Mouse (Mus musculus) kidney, postnatal 10 days (tissue): Measurements from ENCODE around the gene Nck2.

ENCODE experiments used
- DNase-seq: peaks from one replicate; pipeline ENCODE4 v3.0.0; 2021; ENCODE audit warnings: mixed read lengths

Nck2 gene

DNA sequence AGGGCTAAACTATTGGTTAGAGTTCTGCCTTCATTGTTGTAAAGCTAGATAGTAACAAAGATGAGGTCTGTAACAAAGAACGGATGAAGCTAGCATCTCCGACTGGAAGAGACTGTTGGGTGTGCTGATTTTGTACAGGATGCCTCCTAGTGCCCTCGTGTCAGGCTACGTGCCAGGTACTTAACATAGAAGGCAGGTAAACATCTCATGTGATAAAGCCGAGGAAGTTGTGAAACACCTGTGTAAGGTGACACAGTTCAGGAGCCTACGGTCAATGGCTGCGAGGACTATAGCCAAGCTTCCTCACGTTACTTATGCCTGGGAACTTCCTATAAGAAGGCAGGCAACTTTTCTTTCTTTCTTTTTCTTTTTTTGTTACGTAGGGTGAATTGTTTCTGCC is at the start of gene Nck2:
Gene Nck2, plus strand, starts transcription at position 49 of the 400 bp plus-strand sequence.
- DNase-seq, result no peak

DNA sequence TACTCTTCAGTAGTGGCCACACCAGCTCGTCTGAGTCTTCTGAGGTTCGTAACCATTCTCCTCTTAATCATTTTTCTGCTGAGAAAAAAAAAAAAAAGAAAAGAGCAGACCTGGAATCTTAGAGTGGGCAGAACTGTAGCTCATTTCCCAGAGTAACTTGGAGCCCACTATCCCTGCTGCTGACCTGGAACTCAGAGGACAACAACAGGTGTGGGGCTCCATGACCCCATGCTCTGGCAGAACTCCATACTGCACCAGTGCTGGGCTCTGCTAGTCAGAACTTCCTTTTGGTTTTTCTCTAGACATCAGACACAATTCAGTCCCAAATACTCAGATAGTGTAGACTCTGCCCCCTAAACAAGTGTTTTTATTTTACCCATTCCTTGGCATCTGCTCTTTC is 49.3 kb upstream of the Nck2 start:
- no peak for DNase-seq

- no peak for DNase-seq
Observed at GRCm38 (mm10) chr1:43395799-43396198, 48.6 kb upstream of the Nck2 start.

- no peak for DNase-seq
Observed at GRCm38 (mm10) chr1:43396522-43396921, 47.9 kb upstream of the Nck2 start.

- DNase-seq, result no peak
Observed at GRCm38 (mm10) chr1:43397096-43397495, 47.3 kb upstream of the Nck2 start.

DNA sequence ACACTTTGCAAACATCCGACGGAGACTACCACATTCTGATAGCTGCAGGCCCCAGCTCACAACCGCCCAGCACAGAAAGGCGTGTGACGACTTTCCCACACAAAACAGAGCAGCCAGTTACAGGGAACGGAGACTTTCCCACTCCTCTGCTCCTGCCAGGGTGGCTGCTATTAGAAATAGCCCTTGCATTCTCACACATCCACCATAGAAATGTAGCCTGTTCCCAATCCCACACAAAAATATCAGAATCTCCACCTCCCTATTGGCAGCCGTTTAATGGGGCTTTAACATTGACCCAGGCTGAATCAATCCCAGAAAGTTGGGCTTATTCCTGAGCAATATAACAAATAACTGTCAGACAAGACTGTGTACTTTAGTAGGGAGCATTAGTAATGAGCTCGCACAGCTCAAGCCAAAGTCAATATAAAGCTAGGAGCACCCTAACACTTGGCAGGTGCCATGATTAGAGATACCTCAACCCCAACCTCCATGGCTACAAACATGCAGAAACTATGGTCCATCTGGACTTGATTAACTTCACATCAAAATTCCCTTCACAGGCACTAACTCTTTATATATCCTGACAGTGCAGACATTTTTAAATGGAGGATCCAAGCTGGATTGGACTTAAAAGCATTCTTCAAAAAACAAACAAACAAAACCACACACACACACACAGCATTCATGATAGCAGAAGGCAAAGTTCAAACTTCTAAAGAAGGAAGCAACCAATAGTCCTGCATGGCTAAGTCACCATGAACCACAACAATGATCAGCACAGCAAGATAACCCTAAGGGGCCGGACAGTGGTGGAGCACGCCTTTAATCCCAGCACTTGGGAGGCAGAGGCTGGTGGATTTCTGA is 45.4 kb upstream of the Nck2 start:
- DNase-seq, result no peak

DNA sequence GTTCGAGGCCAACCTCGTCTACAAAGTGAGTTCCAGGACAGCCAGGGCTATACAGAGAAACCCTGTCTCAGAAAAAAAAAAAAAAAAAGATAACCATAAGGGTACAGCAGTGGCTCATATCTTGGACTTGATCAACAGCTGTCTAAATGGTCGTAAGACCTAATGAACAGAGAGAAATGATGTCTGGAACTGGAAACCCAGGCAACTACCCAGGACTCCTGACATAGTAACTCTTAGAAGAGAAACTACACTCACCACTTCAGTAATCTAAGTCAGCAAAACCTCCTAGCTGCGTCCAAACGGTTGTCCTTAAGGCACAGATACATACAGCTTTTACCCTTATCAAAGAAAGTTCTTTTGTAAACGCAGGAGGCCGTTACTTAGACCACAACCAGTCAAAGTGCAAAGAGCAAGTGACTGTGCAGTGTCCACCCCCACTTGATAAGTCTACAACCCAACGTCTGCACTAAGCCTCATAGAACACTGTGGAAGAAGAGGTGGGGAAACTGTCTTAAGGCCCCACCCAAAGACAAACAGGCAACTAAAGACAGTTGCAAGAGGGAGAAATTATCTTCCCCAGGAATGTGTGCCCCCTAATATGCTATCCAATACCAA is 44.7 kb upstream of the Nck2 start:
- DNase-seq, result no peak

DNA sequence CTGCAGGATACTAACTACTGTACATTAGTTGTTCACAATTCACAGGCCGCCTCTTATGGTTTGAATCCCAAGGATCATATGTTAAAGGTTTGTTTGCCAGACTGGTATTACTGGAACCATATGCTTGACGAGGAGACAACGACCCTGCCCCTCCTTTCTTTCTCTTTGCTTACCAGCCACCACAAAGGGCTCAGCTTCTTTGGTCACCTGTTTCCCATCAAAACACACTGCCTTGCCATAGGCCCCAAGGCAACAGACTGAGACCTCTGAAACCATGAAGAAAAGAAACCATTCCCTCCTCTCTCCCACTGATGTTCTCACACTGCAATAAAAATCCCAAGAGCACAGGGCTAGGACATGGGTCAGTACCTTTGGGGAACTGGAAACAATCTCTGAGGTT is 43.7 kb upstream of the Nck2 start:
- DNase-seq, result no peak

GRCm38 (mm10) chr1:43403341-43403740 is 41.0 kb upstream of the Nck2 start:
- DNase-seq, result peak; percentile 26

DNA sequence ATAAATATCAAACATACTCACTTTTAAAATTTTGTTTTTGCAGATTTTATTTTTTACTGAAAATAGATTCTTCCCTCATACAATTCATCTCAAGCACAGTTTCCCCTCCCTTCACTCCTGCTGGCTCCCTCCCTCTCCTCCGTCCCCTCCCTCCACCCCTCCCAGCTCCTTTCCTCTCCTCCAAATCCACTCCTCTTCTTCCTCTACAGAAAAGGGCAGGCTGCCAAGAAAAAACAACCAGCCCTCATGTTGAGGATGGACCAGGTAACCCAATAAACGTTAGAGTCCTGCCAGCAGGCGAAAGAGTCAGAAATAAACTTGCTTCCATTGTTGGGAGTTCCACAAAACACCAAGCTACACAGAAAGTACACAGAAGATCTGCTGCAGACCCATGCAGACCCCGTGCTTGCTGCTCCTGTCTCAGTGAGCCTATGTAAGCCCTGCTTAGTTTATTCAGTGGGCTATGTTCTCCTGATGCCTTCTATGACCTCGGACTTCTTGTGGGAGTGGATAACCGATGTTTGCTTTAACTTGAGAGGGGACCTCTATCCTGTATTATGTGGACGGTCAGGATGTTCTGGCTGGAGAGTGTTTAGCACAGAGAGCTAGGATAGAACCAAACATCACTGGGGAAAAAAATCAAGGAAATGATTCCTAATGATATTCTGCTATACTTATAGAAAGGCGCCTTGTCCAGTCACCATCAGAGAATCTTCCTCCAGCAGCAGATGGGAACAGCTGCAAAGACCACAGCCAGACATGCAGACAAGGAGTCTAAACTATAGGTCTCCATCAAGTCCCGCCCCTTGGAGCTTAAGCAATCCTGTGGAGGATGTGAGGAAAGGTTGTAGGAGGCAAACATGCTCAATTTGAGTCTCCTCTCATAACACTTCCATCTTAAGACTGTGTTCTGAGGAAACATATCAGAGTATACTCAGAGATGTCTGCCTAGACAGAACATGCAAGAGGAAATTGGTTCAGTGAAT is 39.4 kb upstream of the Nck2 start:
- no peak for DNase-seq

- no peak for DNase-seq
Observed at GRCm38 (mm10) chr1:43409019-43409418, 35.4 kb upstream of the Nck2 start.

GRCm38 (mm10) chr1:43412825-43413224 is 31.6 kb upstream of the Nck2 start:
- no peak for DNase-seq

GRCm38 (mm10) chr1:43413298-43413697 is 31.1 kb upstream of the Nck2 start:
- DNase-seq, result no peak

DNA sequence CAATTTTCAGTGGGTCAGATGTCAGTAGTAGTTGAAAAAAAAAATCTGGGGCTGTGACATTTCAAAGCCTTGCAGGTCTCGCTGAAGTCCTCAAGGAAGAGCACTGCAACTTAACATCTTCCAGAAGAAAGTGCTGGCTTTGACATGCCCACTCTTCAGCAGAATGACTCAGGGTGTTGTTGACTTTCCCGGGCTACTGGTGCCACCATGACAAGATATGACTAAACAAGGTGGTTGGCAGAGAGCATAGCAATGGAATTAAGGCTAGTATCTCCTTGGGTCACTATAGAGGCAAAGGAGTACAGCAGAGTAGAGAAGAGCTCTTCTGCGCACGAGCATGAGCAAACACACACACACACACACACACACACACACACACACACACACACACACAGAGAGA is 30.6 kb upstream of the Nck2 start:
- DNase-seq, result no peak

DNA sequence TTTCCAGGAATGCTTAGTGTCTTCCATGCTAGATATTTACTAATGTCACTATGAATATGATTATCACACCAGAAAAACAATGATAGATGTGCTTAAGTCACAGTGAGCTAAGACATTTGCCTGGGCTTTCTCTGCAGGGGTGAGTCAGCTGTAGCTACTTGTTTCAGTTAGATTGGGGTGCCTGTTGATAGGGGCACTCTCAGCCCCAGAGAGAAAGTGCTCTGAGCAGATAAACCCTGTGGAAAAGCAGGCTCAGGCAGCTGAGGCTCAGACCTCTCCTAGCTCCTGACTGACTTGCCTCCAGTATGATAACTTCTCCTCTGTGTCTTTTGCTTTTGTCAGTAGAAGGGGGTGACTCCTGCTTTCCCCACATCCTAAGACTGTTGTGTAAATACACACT is 30.2 kb upstream of the Nck2 start:
- no peak for DNase-seq

- no peak for DNase-seq
Observed at GRCm38 (mm10) chr1:43414971-43415370, 29.4 kb upstream of the Nck2 start.

- no peak for DNase-seq
Observed at GRCm38 (mm10) chr1:43422969-43423748, 21.2 kb upstream of the Nck2 start.

GRCm38 (mm10) chr1:43426526-43426925 is 17.9 kb upstream of the Nck2 start:
- DNase-seq, result peak; percentile 18

DNA sequence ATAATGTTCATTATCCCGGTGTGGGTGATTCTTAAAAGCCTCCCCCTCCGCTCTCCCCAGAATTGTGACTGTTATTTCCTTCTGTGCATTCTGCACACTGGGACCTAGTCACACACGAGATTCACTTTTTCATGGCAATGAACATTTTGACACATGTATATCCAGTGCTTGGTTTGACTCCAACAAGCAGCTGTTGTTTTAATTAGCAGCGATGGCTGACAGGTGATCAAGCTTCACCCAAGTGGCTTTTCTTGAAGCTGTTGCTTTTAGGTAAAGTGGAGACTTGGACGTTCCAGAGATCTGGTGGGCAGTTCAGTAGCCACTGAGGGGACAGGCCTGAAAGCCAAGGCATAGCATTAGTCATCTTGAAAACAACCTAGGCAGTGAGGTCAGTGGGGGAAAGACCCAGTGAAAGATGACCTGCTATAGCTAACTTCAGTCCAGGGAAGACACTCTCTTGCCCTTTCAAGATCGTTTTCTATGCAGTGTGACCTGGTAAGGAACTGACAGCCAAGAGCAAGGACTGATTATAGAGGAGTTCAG is 17.3 kb upstream of the Nck2 start:
- DNase-seq, result no peak

DNA sequence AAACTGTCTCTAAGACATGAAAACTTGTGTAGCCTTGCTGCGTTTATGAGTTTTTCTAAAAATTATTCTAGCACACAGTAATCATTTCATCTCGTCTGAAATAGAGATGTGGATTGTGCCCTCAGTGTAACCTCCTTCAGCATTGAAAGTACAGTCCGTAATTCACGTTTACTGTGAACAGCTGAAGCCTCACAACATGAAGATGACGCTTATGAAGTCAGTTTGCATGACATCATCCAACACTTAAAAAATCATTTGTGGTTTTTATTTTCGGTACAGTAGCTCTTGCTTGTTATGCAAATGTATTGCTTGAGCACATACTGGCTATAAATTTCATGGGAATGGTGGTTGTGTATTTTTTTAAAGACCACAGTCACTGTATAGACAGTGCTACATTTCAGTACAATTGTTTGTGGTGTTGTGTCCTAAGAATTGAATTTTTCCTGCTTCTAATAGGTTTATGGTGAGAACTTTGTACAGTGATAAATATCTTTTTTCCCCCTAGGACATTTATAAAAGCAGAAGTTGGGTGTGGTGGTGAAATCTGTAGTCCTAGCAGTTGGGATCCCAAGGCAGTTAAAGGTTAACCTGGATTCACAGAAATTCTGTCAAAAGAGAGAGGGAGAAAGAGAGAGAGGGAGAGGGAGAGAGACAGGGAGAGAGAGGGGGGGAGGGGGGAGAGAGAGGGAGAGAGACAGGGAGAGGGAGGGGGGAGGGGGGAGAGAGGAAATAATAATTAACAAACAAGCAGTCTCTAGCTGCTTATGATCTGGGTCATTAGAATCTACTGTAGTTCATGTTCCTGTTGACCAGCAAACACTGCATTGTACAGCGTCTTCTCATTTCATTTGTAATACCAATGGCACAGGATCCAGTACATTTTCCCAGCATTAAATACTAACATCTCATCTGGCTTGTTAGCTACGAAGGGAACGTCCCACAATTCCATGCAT is 14.2 kb upstream of the Nck2 start:
- no peak for DNase-seq

- DNase-seq, result no peak
Observed at GRCm38 (mm10) chr1:43433853-43434252, 10.5 kb upstream of the Nck2 start.
